11 mouse cellular contexts compared by ENCODE assay signal in genomic region chr10:99165751-99166282, GRCm38 (mm10). TPM values are rescaled to one million over a fixed set of nuclear protein-coding genes. Genes with fewer than 3 reads are reported as not detected.
DNase-seq lines count a peak whose midpoint lies in the region; ATAC-seq lines count a peak whose summit lies in the region.
"Had no signal": no experiment of that assay in that cellular context is flagged by ENCODE, and none has a peak within 500 bp of the region (broad histone marks: within the 10 kb centered on the region; RNA-seq: fewer than 3 reads in every experiment).

No protein-coding gene starts in this region.

- ATAC-seq in embryonic facial prominence, embryonic 11.5 days (replicated peaks; ENCODE audit: insufficient number of reproducible peaks, low FRiP score, low TSS enrichment, low read depth) = no peak
- no peak for ATAC-seq in inflammation-experienced regulatory T-cells, adult 6 months

- H3K9ac ChIP-seq in embryonic facial prominence, embryonic 11.5 days (replicated peaks; ENCODE audit: low read length) = no peak overlapping the region
- H3K9ac ChIP-seq: hindbrain, embryonic 15.5 days had no signal

- no peak overlapping the region for H3K4me3 ChIP-seq in embryonic facial prominence, embryonic 11.5 days (ENCODE audit: low read depth, low read length)
- H3K4me3 ChIP-seq: hindbrain, embryonic 15.5 days had no signal

- H3K9me3 ChIP-seq in embryonic facial prominence, embryonic 11.5 days (replicated peaks; ENCODE audit: control insufficient read depth, low read length) = no peaks in the 10 kb centered on the region
- H3K9me3 ChIP-seq: hindbrain, embryonic 15.5 days had no signal

- H3K27ac ChIP-seq in embryonic facial prominence, embryonic 11.5 days (replicated peaks; ENCODE audit: low read depth, low read length) = no peak overlapping the region; the same call in 1 of the 2 replicates
- H3K27ac ChIP-seq: hindbrain, embryonic 15.5 days had no signal

- H3K4me2 ChIP-seq in embryonic facial prominence, embryonic 11.5 days (ENCODE audit: low read depth, low read length) = no peak overlapping the region
- H3K4me2 ChIP-seq: hindbrain, embryonic 15.5 days had no signal

- no peaks in the 10 kb centered on the region; the same call in 1 of the 2 replicates for H3K4me1 ChIP-seq in embryonic facial prominence, embryonic 11.5 days (ENCODE audit: control insufficient read depth, insufficient read depth, low read length)
- H3K4me1 ChIP-seq: hindbrain, embryonic 15.5 days had no signal

- WGBS in embryonic facial prominence, embryonic 11.5 days = 78% methylated on average over 7 of the region's 7 CpGs

- DNase-seq in heart, adult 11 months = peak; percentile 87
- DNase-seq in heart, adult 9 months (ENCODE audit: low spot score in 2 of 2) = no peak
- peak; percentile 40 for DNase-seq in embryonic facial prominence, embryonic 11.5 days (ENCODE audit: low spot score)
- peak; percentile 87 for DNase-seq in kidney, adult 9 months
- peak; percentile 29 to 34 for DNase-seq in lung, postnatal 4 days
- no peak for DNase-seq in urinary bladder, postnatal 25 days (ENCODE audit: low spot score)
- no peak for DNase-seq in cerebellum, postnatal 14 days

- H3K36me3 ChIP-seq in embryonic facial prominence, embryonic 11.5 days (replicated peaks; ENCODE audit: control insufficient read depth, insufficient read depth, low read depth, low read length) = no peaks in the 10 kb centered on the region
- H3K36me3 ChIP-seq: hindbrain, embryonic 15.5 days had no signal

- H3K27me3 ChIP-seq in embryonic facial prominence, embryonic 11.5 days (ENCODE audit: control insufficient read depth, insufficient read depth, low read length) = no peaks in the 10 kb centered on the region
- H3K27me3 ChIP-seq: hindbrain, embryonic 15.5 days had no signal

RNA-seq across cellular contexts. Expression of gene Phxr2, which starts 39.7 kb away (rescaled TPM):
- not detected in 2 replicates for polyA plus RNA-seq in embryonic facial prominence, embryonic 11.5 days (2014; fragmentation: Nextera tagmentation; extraction: Ambion mirVana)
- polyA plus RNA-seq in inflammation-experienced regulatory T-cells, adult 6 months (2017; shearing (Covaris generic)) = not detected
- polyA plus RNA-seq: C2C12; hindbrain, embryonic 15.5 days; neural tube, embryonic 11.5 days had no signal

RNA-seq across cellular contexts. Expression of gene Galnt4, which starts 57.9 kb away (rescaled TPM):
- polyA plus RNA-seq in embryonic facial prominence, embryonic 11.5 days (2014; fragmentation: Nextera tagmentation; extraction: Ambion mirVana) = 6.7 and 7.3 TPM in 2 replicates
- 1 to 10 TPM; 2.6 to 3.4 (median 3.4) TPM for polyA plus RNA-seq in inflammation-experienced regulatory T-cells, adult 6 months (2017; shearing (Covaris generic))

RNA-seq across cellular contexts. Expression of gene Poc1b, which starts 59.0 kb away (rescaled TPM):
- polyA plus RNA-seq in embryonic facial prominence, embryonic 11.5 days (2014; fragmentation: Nextera tagmentation; extraction: Ambion mirVana) = 40.0 and 42.0 TPM in 2 replicates
- 10 to 100 TPM in 1 of 3 experiments, 1 to 10 TPM in 2; 6.8 to 10.9 (median 7.9) TPM for polyA plus RNA-seq in inflammation-experienced regulatory T-cells, adult 6 months (2017; shearing (Covaris generic))

Comparison
In these comparisons a context has a peak if more than half of its experiments do, and no peak if none do; other contexts are left out.
1. DNase-seq: peak in heart, adult 11 months (single experiment), embryonic facial prominence, embryonic 11.5 days (single experiment), kidney, adult 9 months (single experiment) and lung, postnatal 4 days (2 of 2); none in heart, adult 9 months (0 of 2), urinary bladder, postnatal 25 days (single experiment) and cerebellum, postnatal 14 days (0 of 2).